Mouse (Mus musculus) heart, embryonic 13.5 days (tissue): ENCODE data around the gene Arhgef38. TPM values are rescaled to one million over a fixed set of nuclear protein-coding genes. Genes with fewer than 3 reads are reported as not detected.

Experiments
- ATAC-seq: fragments of 200-750 bp; cut with Nextera tagmentation; 2 replicates; pipeline ENCODE4 v1.8.0; 2017; ENCODE audit warnings: moderate TSS enrichment; ENCODE audit not compliant: insufficient number of reproducible peaks, low FRiP score, low TSS enrichment; ENCODE audit errors: extremely low read depth
- H3K27ac ChIP-seq: fragments of 300-500 bp; sonication (generic); replicated peaks from 2 replicates; pipeline ENCODE4 v1.5.1; 2015; ENCODE audit warnings: moderate library complexity, mild to moderate bottlenecking, inconsistent platforms
- H3K27me3 ChIP-seq: fragments of 300-500 bp; sonication (generic); replicated peaks from 2 replicates; pipeline ENCODE4 v1.6.1; 2015; ENCODE audit warnings: mild to moderate bottlenecking, inconsistent platforms
- H3K36me3 ChIP-seq: fragments of 300-500 bp; sonication (generic); 2 replicates; pipeline ENCODE4 v1.6.1; 2015; ENCODE audit warnings: mild to moderate bottlenecking, inconsistent platforms
- H3K4me1 ChIP-seq: fragments of 300-500 bp; sonication (generic); 2 replicates; pipeline ENCODE4 v1.6.1; 2015; ENCODE audit warnings: inconsistent platforms
- H3K4me2 ChIP-seq: fragments of 300-500 bp; sonication (generic); 2 replicates; pipeline ENCODE4 v1.6.1; 2015; ENCODE audit warnings: inconsistent platforms, mild to moderate bottlenecking, moderate library complexity
- H3K4me3 ChIP-seq: fragments of 300-500 bp; sonication (generic); 2 replicates; pipeline ENCODE4 v1.5.1; 2015; ENCODE audit warnings: moderate library complexity, mild to moderate bottlenecking, inconsistent platforms
- H3K9ac ChIP-seq: fragments of 300-500 bp; sonication (generic); 2 replicates; pipeline ENCODE4 v1.6.1; 2015; ENCODE audit warnings: inconsistent platforms, mild to moderate bottlenecking, moderate library complexity
- H3K9me3 ChIP-seq: fragments of 300-500 bp; sonication (generic); 2 replicates; pipeline ENCODE4 v1.6.1; 2016; ENCODE audit warnings: inconsistent platforms
- WGBS: fragments of 180-500 bp; shearing (Covaris S2); methylation state at CpG from one replicate; pipeline ENCODE4 v1.1.7; 2015; ENCODE audit warnings: mixed read lengths; 5-methylcytosine and 5-hydroxymethylcytosine counted together
- polyA plus RNA-seq: library from polyadenylated mRNA; unstranded; fragments of >200 nt; fragmentation: Nextera tagmentation; extraction: Ambion mirVana; gene quantifications from 2 replicates; pipeline ENCODE4 v1.2.1, GENCODE M21; 2015

Gene Arhgef38
- polyA plus RNA-seq, 1 experiment from 2014 or later = not detected

GRCm38 (mm10) chr3:133113281-133113680 is 121.5 kb downstream of the Arhgef38 start:
- Histone ChIP-seq H3K36me3 (peaks cover 18% of the 10 kb centered on the region), H3K27me3 (no peaks in the 10 kb centered on the region), H3K4me1 (no peaks in the 10 kb centered on the region), H3K9ac (no peak overlapping the region), H3K27ac (no peak overlapping the region), H3K4me2 (no peak overlapping the region), H3K9me3 (no peaks in the 10 kb centered on the region), H3K4me3 (no peak overlapping the region)
- 36% methylated on average over 1 of the region's 1 CpGs for WGBS
- no peak for ATAC-seq

DNA sequence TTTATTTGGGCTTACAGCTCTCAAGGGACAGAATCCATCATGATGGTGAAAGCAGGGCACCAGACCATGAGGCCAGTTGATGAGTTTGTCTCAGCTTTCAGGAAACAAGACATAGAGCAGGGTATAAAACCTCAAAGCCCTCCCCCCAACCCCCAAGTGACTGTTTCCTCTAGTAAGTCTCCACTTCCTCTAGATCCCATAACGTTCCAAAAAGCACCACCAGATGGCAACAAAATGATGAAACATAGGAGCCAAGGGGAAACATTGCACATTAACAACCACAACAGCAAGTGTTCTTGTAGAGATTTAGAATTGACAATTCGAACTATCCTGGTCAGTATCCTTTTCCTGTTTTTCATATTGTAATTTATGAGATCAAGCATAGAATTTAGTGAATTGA is 123.0 kb downstream of the Arhgef38 start:
- WGBS = 23% methylated on average over 2 of the region's 2 CpGs
- H3K4me1 ChIP-seq = no peaks in the 10 kb centered on the region
- no peak overlapping the region for H3K9ac ChIP-seq
- peaks cover 31% of the 10 kb centered on the region for H3K36me3 ChIP-seq
- no peak overlapping the region for H3K27ac ChIP-seq
- no peaks in the 10 kb centered on the region for H3K27me3 ChIP-seq
- no peak for ATAC-seq
- H3K9me3 ChIP-seq = no peaks in the 10 kb centered on the region
- no peak overlapping the region for H3K4me3 ChIP-seq
- no peak overlapping the region for H3K4me2 ChIP-seq

GRCm38 (mm10) chr3:133109844-133110243 is 124.9 kb downstream of the Arhgef38 start:
- Histone ChIP-seq H3K27me3 (no peaks in the 10 kb centered on the region), H3K9me3 (no peaks in the 10 kb centered on the region), H3K36me3 (peaks cover 45% of the 10 kb centered on the region), H3K27ac (no peak overlapping the region), H3K4me2 (no peak overlapping the region), H3K9ac (no peak overlapping the region), H3K4me1 (no peaks in the 10 kb centered on the region), H3K4me3 (no peak overlapping the region)
- 86% methylated on average over 4 of the region's 4 CpGs for WGBS
- no peak for ATAC-seq

DNA sequence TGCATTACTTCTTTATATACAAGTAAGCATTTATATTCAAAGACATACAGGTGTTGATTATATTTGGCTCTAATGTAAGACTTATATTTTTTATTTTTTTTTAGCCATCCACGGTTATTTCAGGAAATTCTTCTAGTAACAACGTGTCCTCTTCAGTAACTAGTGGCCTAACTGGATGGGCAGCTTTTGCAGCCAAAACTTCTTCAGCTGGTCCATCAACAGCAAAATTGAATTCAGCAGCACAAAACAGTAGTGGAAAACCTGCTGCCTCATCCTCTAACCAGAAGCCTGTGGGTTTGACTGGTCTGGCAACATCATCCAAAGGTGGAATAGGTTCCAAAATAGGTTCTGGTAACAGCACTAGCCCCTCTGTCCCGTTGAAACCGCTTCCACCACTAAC is 126.0 kb downstream of the Arhgef38 start:
- Histone ChIP-seq H3K4me1 (no peaks in the 10 kb centered on the region), H3K4me3 (no peak overlapping the region), H3K27me3 (no peaks in the 10 kb centered on the region), H3K36me3 (peaks cover 54% of the 10 kb centered on the region), H3K27ac (no peak overlapping the region), H3K9me3 (no peaks in the 10 kb centered on the region), H3K9ac (no peak overlapping the region), H3K4me2 (no peak overlapping the region)
- no peak for ATAC-seq
- WGBS = 87% methylated on average over 4 of the region's 4 CpGs

DNA sequence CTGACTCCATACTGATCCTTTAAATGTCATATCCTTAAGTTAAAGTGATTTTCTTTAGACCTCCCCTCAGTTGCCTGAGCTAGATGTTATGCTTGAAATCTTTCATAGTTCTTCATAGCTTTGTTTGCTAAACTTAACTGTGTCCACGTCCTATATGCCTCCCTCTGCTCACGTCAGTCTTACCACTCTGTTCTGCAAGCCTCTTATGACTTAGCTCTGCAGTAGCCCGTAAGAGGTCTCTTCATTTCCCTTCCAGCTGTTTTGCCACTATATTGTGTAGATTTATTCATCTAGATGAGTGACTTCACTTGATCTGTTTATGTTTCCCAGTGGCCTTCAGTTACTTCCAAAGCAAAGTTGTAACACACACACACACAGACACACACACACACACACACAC is 130.3 kb downstream of the Arhgef38 start:
- ATAC-seq = no peak
- Histone ChIP-seq H3K9ac (no peak overlapping the region), H3K4me2 (no peak overlapping the region), H3K36me3 (peaks cover 78% of the 10 kb centered on the region), H3K27ac (no peak overlapping the region), H3K27me3 (no peaks in the 10 kb centered on the region), H3K9me3 (no peaks in the 10 kb centered on the region), H3K4me1 (no peaks in the 10 kb centered on the region), H3K4me3 (no peak overlapping the region)
- WGBS = 87% methylated on average over 3 of the region's 3 CpGs

- 78% methylated on average over 3 of the region's 3 CpGs for WGBS
- H3K9me3 ChIP-seq = no peaks in the 10 kb centered on the region
- H3K4me3 ChIP-seq = no peak overlapping the region
- H3K27ac ChIP-seq = no peak overlapping the region
- H3K4me2 ChIP-seq = no peak overlapping the region
- H3K9ac ChIP-seq = no peak overlapping the region
- peaks cover 78% of the 10 kb centered on the region for H3K36me3 ChIP-seq
- H3K4me1 ChIP-seq = no peaks in the 10 kb centered on the region
- no peaks in the 10 kb centered on the region for H3K27me3 ChIP-seq
- ATAC-seq = no peak
These were observed 131.0 kb downstream of the Arhgef38 start for GRCm38 (mm10) chr3:133103768-133104167.

- ATAC-seq = no peak
- Histone ChIP-seq H3K36me3 (peaks cover 60% of the 10 kb centered on the region), H3K4me1 (peaks cover 7% of the 10 kb centered on the region; the same call in 1 of the 2 replicates), H3K9ac (no peak overlapping the region), H3K27me3 (no peaks in the 10 kb centered on the region), H3K4me3 (no peak overlapping the region), H3K27ac (no peak overlapping the region), H3K9me3 (no peaks in the 10 kb centered on the region), H3K4me2 (no peak overlapping the region)
- 85% methylated on average over 2 of the region's 2 CpGs for WGBS
These were observed 135.8 kb downstream of the Arhgef38 start for GRCm38 (mm10) chr3:133098909-133099308.

DNA sequence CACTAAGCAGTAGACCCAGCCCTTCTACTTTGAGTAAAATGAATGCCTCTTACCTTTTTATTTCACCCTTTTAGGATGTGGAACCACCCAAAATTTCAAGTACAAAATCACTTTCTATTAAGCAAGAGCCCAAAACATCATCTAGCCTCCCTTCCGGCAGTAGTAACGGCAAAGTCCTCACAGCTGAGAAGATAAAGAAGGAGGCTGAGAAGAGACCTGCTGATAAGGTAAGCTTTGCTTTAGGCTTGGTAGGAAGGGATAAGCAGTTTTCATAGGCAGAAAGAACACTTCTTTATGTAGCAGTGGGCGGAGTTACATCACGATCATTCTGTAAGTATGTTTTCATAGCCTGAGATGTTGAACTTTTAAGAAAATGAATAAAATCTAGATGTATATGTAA is 136.4 kb downstream of the Arhgef38 start:
- Histone ChIP-seq H3K27me3 (no peaks in the 10 kb centered on the region), H3K27ac (no peak overlapping the region), H3K4me3 (no peak overlapping the region), H3K4me2 (no peak overlapping the region), H3K9ac (no peak overlapping the region), H3K36me3 (peaks cover 54% of the 10 kb centered on the region), H3K9me3 (no peaks in the 10 kb centered on the region), H3K4me1 (peaks cover 10% of the 10 kb centered on the region)
- ATAC-seq = no peak
- 77% methylated on average over 4 of the region's 4 CpGs for WGBS

GRCm38 (mm10) chr3:133097936-133098335 is 136.8 kb downstream of the Arhgef38 start:
- ATAC-seq = no peak
- 92% methylated on average over 6 of the region's 6 CpGs for WGBS
- H3K4me1 ChIP-seq = peaks cover 14% of the 10 kb centered on the region
- H3K9me3 ChIP-seq = no peaks in the 10 kb centered on the region
- H3K27me3 ChIP-seq = no peaks in the 10 kb centered on the region
- H3K4me3 ChIP-seq = no peak overlapping the region
- no peak overlapping the region for H3K9ac ChIP-seq
- H3K27ac ChIP-seq = no peak overlapping the region
- H3K36me3 ChIP-seq = peaks cover 54% of the 10 kb centered on the region
- no peak overlapping the region for H3K4me2 ChIP-seq

GRCm38 (mm10) chr3:133094305-133094704 is 140.4 kb downstream of the Arhgef38 start:
- WGBS = 47% methylated on average over 1 of the region's 1 CpGs
- Histone ChIP-seq H3K27ac (no peak overlapping the region), H3K4me2 (no peak overlapping the region), H3K36me3 (peaks cover 26% of the 10 kb centered on the region), H3K9me3 (no peaks in the 10 kb centered on the region), H3K4me1 (peaks cover 30% of the 10 kb centered on the region), H3K9ac (no peak overlapping the region), H3K27me3 (no peaks in the 10 kb centered on the region), H3K4me3 (no peak overlapping the region)
- no peak for ATAC-seq

DNA sequence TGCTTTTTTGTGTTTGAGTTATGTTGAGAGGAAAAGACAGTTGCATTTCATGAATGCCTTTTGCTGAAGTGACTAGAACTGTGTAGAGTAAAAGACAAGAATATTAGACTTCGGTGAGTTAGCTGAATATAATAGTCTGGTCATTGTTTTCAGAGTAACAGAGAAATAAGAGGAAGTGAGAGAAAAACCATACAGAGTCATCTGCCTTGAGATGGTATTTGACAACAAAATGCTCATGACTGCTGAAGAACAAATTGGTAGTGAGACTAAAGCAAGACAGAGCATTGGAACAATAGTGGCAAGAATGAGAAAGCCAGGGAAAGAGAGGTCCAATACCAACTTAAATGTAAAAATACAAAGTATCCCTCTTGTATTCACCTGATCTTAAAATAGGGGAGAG is 141.8 kb downstream of the Arhgef38 start:
- Histone ChIP-seq H3K27ac (no peak overlapping the region), H3K9ac (peak overlapping the region; percentile 94), H3K4me3 (peak overlapping the region; percentile 95), H3K4me2 (peak overlapping the region; percentile 80), H3K27me3 (no peaks in the 10 kb centered on the region), H3K9me3 (no peaks in the 10 kb centered on the region), H3K4me1 (peaks cover 30% of the 10 kb centered on the region), H3K36me3 (peaks cover 13% of the 10 kb centered on the region)
- WGBS = 85% methylated on average over 1 of the region's 1 CpGs
- no peak for ATAC-seq

DNA sequence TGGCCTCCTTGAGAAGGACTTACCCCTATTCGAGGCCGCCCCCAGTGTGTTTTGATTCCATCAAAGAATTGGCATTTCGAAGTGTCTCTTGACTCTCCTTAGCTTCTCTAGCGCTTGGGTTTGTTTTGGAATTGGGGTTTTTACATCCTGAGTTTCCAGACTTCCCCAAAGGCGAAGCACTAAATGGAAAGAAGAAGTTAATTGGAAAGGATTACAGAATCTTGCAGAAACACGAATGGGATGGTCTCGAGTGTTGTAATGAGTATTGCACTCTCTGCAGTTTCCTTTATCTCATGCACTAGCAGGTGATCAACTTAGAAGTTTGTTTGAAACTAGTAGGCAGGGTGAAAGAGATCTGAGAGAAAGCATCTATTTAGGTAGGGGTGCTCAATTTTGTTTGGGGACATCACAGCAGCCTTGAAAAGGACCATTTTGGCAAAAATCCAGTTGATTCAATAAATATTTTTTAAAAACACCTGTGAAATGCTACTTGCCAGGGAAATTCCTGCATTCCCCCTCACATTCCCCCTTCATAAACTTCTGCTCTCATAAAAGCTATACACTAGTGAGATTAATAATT is 142.4 kb downstream of the Arhgef38 start:
- WGBS = under 1% methylated on average over 7 of the region's 7 CpGs

More for the DNA sequence above, 142.4 kb downstream of the Arhgef38 start:
- H3K4me2 ChIP-seq = peak overlapping the region; percentile 80
- peak overlapping the region; percentile 94 for H3K9ac ChIP-seq
- peaks cover 7% of the 10 kb centered on the region for H3K36me3 ChIP-seq
- no peaks in the 10 kb centered on the region for H3K27me3 ChIP-seq
- ATAC-seq = no peak
- peak overlapping the region; percentile 95 for H3K4me3 ChIP-seq
- no peaks in the 10 kb centered on the region for H3K9me3 ChIP-seq
- H3K27ac ChIP-seq = peak overlapping the region; percentile 98
- peaks cover 30% of the 10 kb centered on the region for H3K4me1 ChIP-seq
